Mouse (Mus musculus): Measurements from ENCODE around the gene Kcnt2. TPM values are rescaled to one million over a fixed set of nuclear protein-coding genes. Genes with fewer than 3 reads are reported as not detected.

The Kcnt2 gene
- total and polyA plus RNA-seq, 3 experiments = not detected

DNA sequence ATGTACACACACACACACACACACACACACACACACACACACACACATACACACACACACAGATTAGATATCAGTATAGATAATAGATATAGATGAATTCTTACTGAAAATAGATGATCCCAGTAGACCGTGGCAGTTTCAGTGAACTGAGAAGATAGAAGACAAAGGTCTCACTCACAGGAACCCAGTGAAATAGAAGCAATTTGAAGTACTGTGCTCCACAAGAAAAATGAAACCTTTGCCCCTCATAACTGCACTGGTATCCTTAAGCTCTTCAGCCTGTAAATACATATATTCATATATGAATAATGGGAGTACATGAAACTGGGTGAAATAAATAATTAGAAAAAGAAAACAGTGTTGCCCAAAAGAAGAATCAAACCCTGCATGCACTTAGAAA is 197.9 kb downstream of the Kcnt2 start:
- no peaks in the 10 kb centered on the region for H3K79me2 ChIP-seq (replicated peaks; ENCODE audit: control insufficient read depth, extremely low read depth, insufficient read depth, poor library complexity, severe bottlenecking)
- no peaks in the 10 kb centered on the region for H3K27me3 ChIP-seq (replicated peaks)
- no peak overlapping the region for H3K4me3 ChIP-seq (replicated peaks in 1 of 3; ENCODE audit: low read depth in 2 of 3, low read length in 2 of 3, poor library complexity in 1 of 3)
- TF ChIP-seq ZMIZ1 (IDR thresholded peaks at IDR 0.05; ENCODE audit: low read depth, low read length) (no peak), E2F4 (IDR thresholded peaks at IDR 0.05; ENCODE audit: insufficient replicate concordance, low read depth, low read length) (no peak), MAFK (IDR thresholded peaks at IDR 0.05; ENCODE audit: insufficient replicate concordance, low read length) (no peak), POLR2A (IDR thresholded peaks at IDR 0.05; ENCODE audit: low read depth, low read length) (no peak), GABPA (IDR thresholded peaks at IDR 0.05; ENCODE audit: insufficient replicate concordance, low read depth, low read length) (no peak), NRF1 (IDR thresholded peaks at IDR 0.05; ENCODE audit: low read depth, low read length) (no peak), HCFC1 (IDR thresholded peaks at IDR 0.05; ENCODE audit: low read depth, low read length) (no peak), PAX5 (IDR thresholded peaks at IDR 0.05; ENCODE audit: low read length) (no peak), JUN (IDR thresholded peaks at IDR 0.05; ENCODE audit: insufficient read depth, low read depth, low read length) (no peak), SIN3A (IDR thresholded peaks at IDR 0.05; ENCODE audit: low read length) (no peak), USF1 (IDR thresholded peaks at IDR 0.05; ENCODE audit: low read depth, low read length) (no peak), NELFE (IDR thresholded peaks at IDR 0.05; ENCODE audit: low read depth, low read length) (no peak), MAZ (IDR thresholded peaks at IDR 0.05; ENCODE audit: low read depth, low read length) (no peak), KAT2A (IDR thresholded peaks at IDR 0.05; ENCODE audit: insufficient replicate concordance, low read length) (no peak), UBTF (IDR thresholded peaks at IDR 0.05; ENCODE audit: low read depth, low read length) (no peak), ELF1 (IDR thresholded peaks at IDR 0.05; ENCODE audit: low read depth, low read length) (no peak), MXI1 (IDR thresholded peaks at IDR 0.05; ENCODE audit: low read depth, low read length) (no peak)
- dilution Hi-C loops (cut with MboI; ENCODE audit: extremely low pct_ligation_motif_present, extremely low pct_unique_long_range_greater_than_20kb, low sequenced_read_pairs) = no loop called here
- H3K4me1 ChIP-seq (ENCODE audit: control insufficient read depth in 1 of 2, insufficient read depth in 2 of 2) = no peaks in the 10 kb centered on the region
- H3K27ac ChIP-seq (ENCODE audit: insufficient read depth, low read depth) = no peak overlapping the region
- DNase-seq (ENCODE audit: extremely low read depth) = no peak
- peaks cover 3% of the 10 kb centered on the region for H3K9me3 ChIP-seq (replicated peaks; ENCODE audit: low read length)
- H3K36me3 ChIP-seq (replicated peaks in 1 of 2; ENCODE audit: control insufficient read depth in 1 of 2, insufficient read depth in 1 of 2, low read length in 1 of 2) = no peaks in the 10 kb centered on the region
- in situ Hi-C loops (cut with MboI; ENCODE audit: low pct_ligation_motif_present, low pct_unique_long_range_greater_than_20kb, low sequenced_read_pairs) = no loop called here
- no peak overlapping the region for H3K9ac ChIP-seq (ENCODE audit: insufficient read depth, low read depth)
- H3K4me2 ChIP-seq (ENCODE audit: insufficient read depth, low read depth, poor library complexity, severe bottlenecking) = no peak overlapping the region

DNA sequence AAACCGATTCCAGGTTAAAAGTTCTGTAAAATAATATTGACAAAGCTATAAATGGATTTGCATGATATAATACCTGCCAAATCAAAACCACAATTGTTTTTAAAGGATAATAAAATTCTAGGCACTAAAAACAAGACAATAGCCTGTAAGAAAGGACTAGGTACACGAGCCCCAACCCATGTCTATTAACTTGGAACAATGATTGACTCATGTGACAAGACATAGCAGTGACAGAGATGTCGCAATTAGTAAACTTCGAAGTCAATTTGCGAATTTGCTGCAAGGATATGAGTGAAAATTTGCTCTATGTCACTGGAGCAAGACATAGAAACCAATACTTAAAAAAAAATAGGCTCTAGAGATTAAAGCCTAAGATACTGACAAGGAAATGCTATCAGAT is 198.4 kb downstream of the Kcnt2 start:
- dilution Hi-C loops (cut with MboI; ENCODE audit: extremely low pct_ligation_motif_present, extremely low pct_unique_long_range_greater_than_20kb, low sequenced_read_pairs) = no loop called here
- H3K27ac ChIP-seq (ENCODE audit: insufficient read depth, low read depth) = no peak overlapping the region
- in situ Hi-C loops (cut with MboI; ENCODE audit: low pct_ligation_motif_present, low pct_unique_long_range_greater_than_20kb, low sequenced_read_pairs) = no loop called here

More for the DNA sequence above, 198.4 kb downstream of the Kcnt2 start:
- H3K4me3 ChIP-seq (replicated peaks in 1 of 3; ENCODE audit: low read depth in 2 of 3, low read length in 2 of 3, poor library complexity in 1 of 3) = no peak overlapping the region
- no peaks in the 10 kb centered on the region for H3K27me3 ChIP-seq (replicated peaks)
- no peaks in the 10 kb centered on the region for H3K36me3 ChIP-seq (replicated peaks in 1 of 2; ENCODE audit: control insufficient read depth in 1 of 2, insufficient read depth in 1 of 2, low read length in 1 of 2)
- no peak overlapping the region for H3K9ac ChIP-seq (ENCODE audit: insufficient read depth, low read depth)
- TF ChIP-seq TCF12 (IDR thresholded peaks at IDR 0.05; ENCODE audit: low read depth, low read length) (no peak), GABPA (IDR thresholded peaks at IDR 0.05; ENCODE audit: insufficient replicate concordance, low read depth, low read length) (no peak), RAD21 (IDR thresholded peaks at IDR 0.05; ENCODE audit: low read depth, low read length) (no peak), KAT2A (IDR thresholded peaks at IDR 0.05; ENCODE audit: insufficient replicate concordance, low read length) (no peak), UBTF (IDR thresholded peaks at IDR 0.05; ENCODE audit: low read depth, low read length) (no peak), SIN3A (IDR thresholded peaks at IDR 0.05; ENCODE audit: low read length) (no peak), ZC3H11A (IDR thresholded peaks at IDR 0.05; ENCODE audit: low read depth, low read length) (no peak), CTCF (conservative IDR thresholded peaks at IDR 0.05 in 1 of 2, IDR thresholded peaks at IDR 0.05 in 1 of 2; ENCODE audit: low read depth in 2 of 2, low read length in 2 of 2) (no peak), CHD1 (IDR thresholded peaks at IDR 0.05; ENCODE audit: low read depth, low read length) (no peak), USF2 (conservative IDR thresholded peaks at IDR 0.05; ENCODE audit: low read depth, low read length) (no peak), POLR2AphosphoS2 (IDR thresholded peaks at IDR 0.05; ENCODE audit: low read depth, low read length) (no peak), EP300 (IDR thresholded peaks at IDR 0.05; ENCODE audit: low read length) (no peak), JUN (IDR thresholded peaks at IDR 0.05; ENCODE audit: insufficient read depth, low read depth, low read length) (no peak), MAX (IDR thresholded peaks at IDR 0.05; ENCODE audit: low read length) (no peak), USF1 (IDR thresholded peaks at IDR 0.05; ENCODE audit: low read depth, low read length) (no peak), JUND (conservative IDR thresholded peaks at IDR 0.05; ENCODE audit: low read depth, low read length) (no peak), ELF1 (IDR thresholded peaks at IDR 0.05; ENCODE audit: low read depth, low read length) (no peak)
- DNase-seq (ENCODE audit: extremely low read depth) = no peak
- no peaks in the 10 kb centered on the region for H3K79me2 ChIP-seq (replicated peaks; ENCODE audit: control insufficient read depth, extremely low read depth, insufficient read depth, poor library complexity, severe bottlenecking)
- peaks cover 3% of the 10 kb centered on the region for H3K9me3 ChIP-seq (replicated peaks; ENCODE audit: low read length)
- no peaks in the 10 kb centered on the region for H3K4me1 ChIP-seq (ENCODE audit: control insufficient read depth in 1 of 2, insufficient read depth in 2 of 2)
- H3K4me2 ChIP-seq (ENCODE audit: insufficient read depth, low read depth, poor library complexity, severe bottlenecking) = no peak overlapping the region

Data from CH12.LX (cell line).